Mouse (Mus musculus) erythroblast, embryonic 14.5 days (primary cell): ENCODE measurements around the gene Pigo. TPM values are rescaled to one million over a fixed set of nuclear protein-coding genes. Genes with fewer than 3 reads are reported as not detected.

Source experiments
- H3K27me3 ChIP-seq: 2 replicates; pipeline ENCODE4 v1.6.1; 2012; ENCODE audit warnings: inconsistent platforms; ENCODE audit not compliant: control insufficient read depth
- H3K36me3 ChIP-seq: 2 replicates; pipeline ENCODE4 v1.6.1; 2012; ENCODE audit warnings: mild to moderate bottlenecking, inconsistent platforms; ENCODE audit not compliant: control insufficient read depth
- H3K4me1 ChIP-seq: 2 replicates; pipeline ENCODE4 v1.6.1; 2012; ENCODE audit warnings: inconsistent platforms; ENCODE audit not compliant: control insufficient read depth
- H3K4me3 ChIP-seq: replicated peaks from 2 replicates; pipeline ENCODE3; 2012; ENCODE audit warnings: moderate library complexity, mild to moderate bottlenecking, inconsistent platforms
- H3K9me3 ChIP-seq: 2 replicates; pipeline ENCODE4 v1.6.1; 2012; ENCODE audit warnings: low read length, inconsistent platforms, mixed read lengths; ENCODE audit not compliant: control insufficient read depth
- GATA1 ChIP-seq: IDR thresholded peaks from 2 replicates; pipeline ENCODE4 v1.6.1; 2012; ENCODE audit warnings: low read length, inconsistent platforms, mixed read lengths
- TAL1 ChIP-seq: IDR thresholded peaks from 3 replicates; pipeline ENCODE4 v1.6.1; 2012; ENCODE audit warnings: low read length, inconsistent platforms, mixed read lengths
- polyA plus RNA-seq: library from polyadenylated mRNA; stranded (reverse); fragments of >175 nt; gene quantifications from 2 replicates; pipeline ENCODE4 v1.2.3, GENCODE M21; 2012

The Pigo gene
- polyA plus RNA-seq = 2.1 and 2.2 TPM in 2 replicates

DNA sequence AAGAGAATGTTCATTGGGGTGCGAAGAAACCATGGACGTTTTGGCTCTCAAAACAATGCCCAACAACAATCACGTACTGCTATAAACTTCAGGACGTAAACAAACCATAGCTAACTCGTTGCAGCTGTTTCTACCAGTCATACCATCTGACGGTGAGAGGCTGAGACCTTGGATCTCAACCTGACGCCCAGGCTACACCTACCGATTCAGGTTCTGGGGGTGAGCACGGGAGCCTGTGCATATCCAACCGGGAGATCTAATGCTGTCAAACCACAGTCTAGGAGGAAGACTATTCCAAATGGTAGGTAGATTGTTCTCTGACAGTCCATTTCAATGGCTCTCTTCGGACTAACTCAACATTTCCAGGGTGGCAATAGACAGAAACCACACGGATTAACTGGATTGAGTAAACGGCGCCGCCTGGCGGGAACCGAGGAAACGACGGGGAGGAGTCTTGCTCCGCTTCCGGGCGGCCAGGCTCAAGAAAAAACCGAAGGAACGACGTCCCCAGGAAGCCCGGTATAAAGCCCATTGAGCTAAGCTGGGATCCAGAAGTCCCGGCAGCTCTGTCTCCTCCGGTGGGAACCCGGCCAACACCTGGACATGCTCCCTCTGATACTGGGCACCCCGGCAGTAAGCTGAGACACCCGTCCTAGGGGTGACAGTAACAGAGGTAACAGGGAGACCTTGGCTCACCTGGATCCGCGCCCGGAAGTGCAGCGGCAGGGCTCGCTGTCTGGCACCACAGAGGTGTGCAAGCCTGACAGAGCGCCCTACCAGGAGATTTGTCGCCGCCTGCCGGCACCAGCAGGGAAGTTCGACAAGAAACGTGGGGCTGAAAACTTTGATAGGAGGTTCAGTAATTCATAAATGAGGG, at the start of gene Pigo:
Pigo (minus strand) TSS at position 736 of the 877 bp plus-strand sequence.
- peaks cover 87% of the 10 kb centered on the region for H3K36me3 ChIP-seq
- TF ChIP-seq TAL1 = no peak
- no peak for TF ChIP-seq GATA1
- no peaks in the 10 kb centered on the region for H3K27me3 ChIP-seq
- H3K4me3 ChIP-seq = peak within 1 kb of the TSS; percentile 83
- H3K4me1 ChIP-seq = peaks cover 47% of the 10 kb centered on the region
- no peaks in the 10 kb centered on the region for H3K9me3 ChIP-seq

DNA sequence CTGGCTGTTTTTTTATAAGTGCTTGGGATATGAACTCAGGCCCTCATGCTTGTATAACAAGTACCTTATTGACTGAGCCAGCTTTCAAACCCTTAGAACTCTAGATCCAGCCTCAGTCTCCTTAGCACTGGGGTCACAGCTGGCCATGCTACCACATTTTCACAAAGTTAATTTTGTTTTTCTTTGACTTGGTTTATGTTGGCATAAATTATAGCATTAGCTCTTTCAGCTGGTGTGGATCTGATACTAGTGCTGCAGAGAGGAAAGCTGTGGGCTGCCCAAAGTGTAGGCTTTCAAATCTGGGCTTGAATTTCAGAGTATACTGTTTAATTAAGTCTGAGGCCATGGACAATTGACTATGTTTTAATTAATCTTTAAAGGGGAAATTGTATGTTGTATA, 49.3 kb upstream of the Pigo start:
- Histone ChIP-seq H3K9me3 (no peaks in the 10 kb centered on the region), H3K4me1 (no peaks in the 10 kb centered on the region)

DNA sequence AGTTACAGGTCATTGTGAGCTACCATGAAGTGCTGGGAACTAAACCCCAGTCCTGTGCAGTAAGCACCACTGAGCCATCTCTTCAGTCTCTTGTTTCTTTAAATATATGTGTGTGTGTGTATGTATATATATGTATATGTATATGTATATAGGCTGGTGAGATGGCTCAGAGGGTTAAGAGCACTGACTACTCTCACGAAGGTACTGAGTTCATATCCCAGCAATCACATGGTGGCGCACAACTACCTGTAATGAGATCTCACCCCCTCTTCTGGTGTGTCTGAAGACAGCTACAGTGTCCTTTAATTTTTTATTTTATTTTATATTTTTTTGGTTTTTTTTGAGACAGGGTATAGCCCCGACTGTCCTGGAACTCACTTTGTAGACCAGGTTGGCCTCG, 39.9 kb upstream of the Pigo start:
- H3K36me3 ChIP-seq = no peaks in the 10 kb centered on the region
- no peak overlapping the region for H3K4me3 ChIP-seq
- H3K27me3 ChIP-seq = peaks cover 18% of the 10 kb centered on the region
- no peak for TF ChIP-seq TAL1
- TF ChIP-seq GATA1 = no peak
- H3K4me1 ChIP-seq = no peaks in the 10 kb centered on the region
- no peaks in the 10 kb centered on the region for H3K9me3 ChIP-seq

More for the DNA sequence above, 49.3 kb upstream of the Pigo start:
- TF ChIP-seq TAL1 (no peak), GATA1 (no peak)
- Histone ChIP-seq H3K4me3 (no peak overlapping the region), H3K27me3 (no peaks in the 10 kb centered on the region), H3K36me3 (no peaks in the 10 kb centered on the region)

DNA sequence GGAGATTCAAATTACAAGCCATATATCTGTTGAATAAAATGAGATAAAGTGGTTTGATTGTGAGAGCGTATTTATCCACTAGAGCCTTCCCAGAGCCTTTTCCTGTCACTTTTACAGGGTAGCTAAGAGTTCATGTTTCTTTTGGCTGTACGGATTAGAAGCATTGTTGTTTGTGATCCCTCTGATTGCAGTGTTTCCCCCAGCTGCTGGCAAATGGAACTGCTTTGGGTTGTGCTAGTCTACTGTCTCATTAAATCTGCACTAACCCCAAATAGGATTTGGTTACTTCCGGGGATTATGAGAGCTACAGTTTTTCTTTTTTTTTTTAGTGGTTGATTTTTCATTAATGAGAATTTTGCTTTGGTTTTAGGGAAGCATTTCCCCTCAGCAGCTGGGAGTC, 34.7 kb upstream of the Pigo start:
- Histone ChIP-seq H3K4me3 (no peak overlapping the region), H3K9me3 (peaks cover 5% of the 10 kb centered on the region; the same call in 1 of the 2 replicates), H3K36me3 (no peaks in the 10 kb centered on the region), H3K4me1 (peaks cover 15% of the 10 kb centered on the region), H3K27me3 (peaks cover 49% of the 10 kb centered on the region)
- no peak for TF ChIP-seq TAL1
- no peak for TF ChIP-seq GATA1

DNA sequence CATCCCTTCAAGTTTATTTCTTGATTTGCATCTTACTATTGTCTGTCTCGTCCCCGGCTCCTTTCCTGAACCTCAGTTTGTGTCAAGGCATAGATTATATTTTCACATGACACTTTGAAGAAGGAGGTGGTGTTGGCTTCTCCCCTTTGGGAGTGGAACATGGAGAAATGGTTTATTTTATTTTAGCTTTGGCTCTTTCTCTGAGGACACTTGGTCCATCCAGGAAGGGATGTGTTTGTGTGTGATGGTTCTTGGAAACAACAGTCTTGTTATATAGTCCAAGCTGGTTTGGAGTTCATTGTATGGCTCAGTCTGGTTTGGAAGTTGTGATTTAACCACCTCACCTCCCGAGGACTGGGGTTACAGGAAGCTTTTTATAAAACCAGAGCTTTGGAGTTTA, 34.1 kb upstream of the Pigo start:
- no peak for TF ChIP-seq TAL1
- no peak for TF ChIP-seq GATA1
- H3K9me3 ChIP-seq = peaks cover 5% of the 10 kb centered on the region; the same call in 1 of the 2 replicates
- peak overlapping the region; percentile 63 for H3K4me3 ChIP-seq
- peaks cover 15% of the 10 kb centered on the region for H3K4me1 ChIP-seq
- H3K36me3 ChIP-seq = no peaks in the 10 kb centered on the region
- H3K27me3 ChIP-seq = peaks cover 49% of the 10 kb centered on the region

DNA sequence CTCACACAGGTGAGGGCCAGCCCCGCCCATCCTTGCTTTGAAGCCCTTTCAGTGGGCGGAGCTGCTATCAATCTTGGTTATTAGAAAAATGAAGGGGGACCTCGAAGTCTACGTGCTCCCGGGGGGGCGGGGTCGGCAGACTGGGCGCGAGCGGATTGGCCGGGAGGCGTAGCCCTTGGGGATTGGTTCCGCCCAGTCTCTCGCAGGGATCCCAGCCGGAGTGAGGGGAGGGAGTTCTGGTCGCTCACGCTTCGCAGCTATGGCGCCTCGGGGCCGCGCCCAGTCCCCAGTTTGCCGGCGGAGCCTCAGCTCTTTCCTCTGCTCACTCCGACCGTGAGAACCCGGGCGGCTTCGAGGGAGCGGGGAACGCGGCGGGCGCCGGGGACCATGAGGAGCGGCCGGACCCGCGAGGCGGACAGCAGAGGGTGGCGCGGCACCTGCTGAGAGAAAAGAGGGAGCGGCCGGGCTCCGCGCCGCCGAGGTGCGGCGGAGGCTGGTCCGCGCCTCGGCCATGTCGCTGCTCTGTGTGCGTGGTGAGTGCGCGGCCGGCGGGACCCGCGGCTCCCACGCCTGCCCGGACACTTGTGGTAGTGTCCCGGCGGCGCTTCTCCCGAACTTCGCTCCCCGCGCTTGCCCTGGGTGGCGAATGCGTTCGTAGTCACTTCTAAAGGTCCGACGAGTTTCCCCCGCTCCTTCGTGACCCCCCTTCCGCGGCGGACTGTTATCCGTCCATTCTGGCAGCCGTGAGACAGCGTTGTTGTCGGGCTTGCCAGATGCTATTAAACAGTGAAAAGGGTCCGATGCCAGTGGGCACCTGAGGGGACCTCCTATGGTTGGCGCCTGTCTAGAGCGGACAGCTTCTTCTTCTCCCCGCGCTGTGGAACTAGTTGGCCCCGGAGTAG, 33.4 kb upstream of the Pigo start, which contains the start of gene Unc13b:
Unc13b (plus strand) TSS at position 201 of the 902 bp plus-strand sequence.
- Histone ChIP-seq H3K9me3 (peaks cover 5% of the 10 kb centered on the region; the same call in 1 of the 2 replicates), H3K36me3 (no peaks in the 10 kb centered on the region), H3K4me1 (peaks cover 15% of the 10 kb centered on the region), H3K4me3 (peak within 1 kb of the TSS; percentile 63), H3K27me3 (peaks cover 49% of the 10 kb centered on the region)
- no peak for TF ChIP-seq GATA1
- TF ChIP-seq TAL1 = no peak

DNA sequence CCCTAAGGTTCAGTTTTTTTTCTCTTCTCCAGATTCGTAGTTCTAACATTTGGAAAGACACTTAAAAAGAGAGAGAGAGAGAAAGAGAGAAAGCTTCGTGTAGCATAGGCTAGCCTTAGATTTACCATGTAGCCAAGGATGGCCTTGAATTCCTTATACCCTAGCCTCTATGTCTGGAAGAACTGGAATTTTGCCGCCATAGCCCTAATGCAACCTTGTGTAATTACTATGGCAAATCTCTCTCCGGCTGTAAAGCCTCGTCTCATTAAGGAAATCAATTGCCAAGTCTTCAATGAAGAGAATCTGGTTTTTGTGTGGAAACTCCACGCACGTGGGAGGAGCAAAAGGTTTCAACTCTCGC, 32.8 kb upstream of the Pigo start:
- H3K9me3 ChIP-seq = peaks cover 5% of the 10 kb centered on the region; the same call in 1 of the 2 replicates
- peaks cover 49% of the 10 kb centered on the region for H3K27me3 ChIP-seq
- TF ChIP-seq TAL1 (no peak), GATA1 (no peak)
- H3K4me3 ChIP-seq = peak overlapping the region; percentile 63
- no peaks in the 10 kb centered on the region for H3K36me3 ChIP-seq
- H3K4me1 ChIP-seq = peaks cover 15% of the 10 kb centered on the region

DNA sequence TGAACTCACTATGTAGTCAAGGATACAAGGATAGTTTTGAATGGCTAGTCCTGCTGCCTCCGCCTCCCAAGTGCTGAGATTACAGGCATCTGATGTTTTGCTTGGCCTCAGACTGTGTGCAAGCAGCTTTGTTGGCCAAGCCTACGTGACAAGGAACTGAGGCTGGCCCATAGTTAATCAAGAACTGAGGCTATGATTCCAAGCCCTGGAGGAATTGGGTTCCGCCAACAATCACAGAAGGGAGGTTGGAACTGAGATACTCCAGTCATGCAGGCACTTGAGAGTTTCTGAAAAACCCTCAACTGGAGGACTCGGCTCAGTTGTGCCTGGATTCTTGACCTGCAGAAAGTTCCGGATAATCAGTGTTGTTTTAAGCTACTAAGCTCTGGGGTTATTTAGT, 32.0 kb upstream of the Pigo start:
- peaks cover 49% of the 10 kb centered on the region for H3K27me3 ChIP-seq
- no peak overlapping the region for H3K4me3 ChIP-seq
- peaks cover 5% of the 10 kb centered on the region; the same call in 1 of the 2 replicates for H3K9me3 ChIP-seq
- no peaks in the 10 kb centered on the region for H3K36me3 ChIP-seq
- no peak for TF ChIP-seq TAL1
- no peak for TF ChIP-seq GATA1
- peaks cover 15% of the 10 kb centered on the region for H3K4me1 ChIP-seq

DNA sequence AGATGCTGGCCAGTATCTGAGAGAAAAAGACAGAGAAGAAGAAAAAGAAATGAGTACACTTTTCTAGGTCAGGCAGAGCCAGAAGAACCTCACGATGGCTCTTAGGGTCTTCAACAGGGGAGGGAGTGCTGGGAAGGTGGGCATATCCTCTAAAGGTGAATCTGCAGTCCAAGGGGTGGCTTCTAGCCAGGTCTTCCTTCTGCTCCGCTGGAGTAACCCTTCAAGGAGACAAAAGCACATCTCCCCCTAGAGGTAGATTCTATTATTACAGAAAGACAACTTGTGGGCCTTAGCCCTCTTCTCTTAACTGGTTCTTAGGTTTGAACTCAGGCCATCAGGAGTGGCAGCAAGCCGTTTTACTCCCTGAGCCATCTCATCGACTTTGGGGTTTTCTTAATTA, 27.0 kb upstream of the Pigo start:
- H3K36me3 ChIP-seq = no peaks in the 10 kb centered on the region
- TF ChIP-seq TAL1 = no peak
- no peak for TF ChIP-seq GATA1

More for the DNA sequence above, 27.0 kb upstream of the Pigo start:
- no peaks in the 10 kb centered on the region for H3K9me3 ChIP-seq
- H3K4me1 ChIP-seq = peaks cover 6% of the 10 kb centered on the region
- peaks cover 2% of the 10 kb centered on the region for H3K27me3 ChIP-seq
- H3K4me3 ChIP-seq = no peak overlapping the region
